Mouse (Mus musculus) hindbrain, embryonic 11.5 days (tissue): ENCODE data around the gene Gcc1. TPM values are rescaled to one million over a fixed set of nuclear protein-coding genes. Genes with fewer than 3 reads are reported as not detected.

Source experiments
- ATAC-seq: fragments of 200-750 bp; cut with Nextera tagmentation; 2 replicates; pipeline ENCODE4 v1.8.0; 2017; ENCODE audit warnings: mild to moderate bottlenecking, moderate TSS enrichment, moderate library complexity; ENCODE audit not compliant: low FRiP score
- DNase-seq: peaks from one replicate; pipeline ENCODE4 v3.0.0-alpha.2; 2015; ENCODE audit warnings: low spot score
- H3K27ac ChIP-seq: fragments of 300-500 bp; sonication (generic); 2 replicates; pipeline ENCODE4 v1.5.1; 2014; ENCODE audit warnings: mild to moderate bottlenecking, low read depth, low read length
- H3K27me3 ChIP-seq: fragments of 300-500 bp; sonication (generic); 2 replicates; pipeline ENCODE4 v1.6.1; 2014; ENCODE audit warnings: mild to moderate bottlenecking, low read length, moderate library complexity, mixed read lengths; ENCODE audit not compliant: control insufficient read depth, insufficient read depth
- H3K36me3 ChIP-seq: fragments of 300-500 bp; sonication (generic); 2 replicates; pipeline ENCODE4 v1.6.1; 2014; ENCODE audit warnings: mild to moderate bottlenecking, low read length, moderate library complexity, mixed read lengths; ENCODE audit not compliant: control insufficient read depth, insufficient read depth
- H3K4me1 ChIP-seq: fragments of 300-500 bp; sonication (generic); replicated peaks from 2 replicates; pipeline ENCODE4 v1.6.1; 2014; ENCODE audit warnings: low read length, mixed read lengths; ENCODE audit not compliant: control insufficient read depth, insufficient read depth
- H3K4me2 ChIP-seq: fragments of 300-500 bp; sonication (generic); replicated peaks from 2 replicates; pipeline ENCODE4 v1.6.1; 2014; ENCODE audit warnings: mild to moderate bottlenecking, low read depth, low read length
- H3K4me3 ChIP-seq: fragments of 300-500 bp; sonication (generic); 2 replicates; pipeline ENCODE4 v1.5.1; 2014; ENCODE audit warnings: low read depth, low read length
- H3K9ac ChIP-seq: fragments of 300-500 bp; sonication (generic); 2 replicates; pipeline ENCODE4 v1.6.1; 2014; ENCODE audit warnings: low read depth, low read length
- H3K9me3 ChIP-seq: fragments of 300-500 bp; sonication (generic); 2 replicates; pipeline ENCODE4 v1.6.1; 2016; ENCODE audit warnings: low read length; ENCODE audit not compliant: control insufficient read depth
- WGBS: fragments of 180-500 bp; shearing (Covaris S2); extraction: QIAGEN DNeasy Blood & Tissue Kit; methylation state at CpG from one replicate; pipeline ENCODE4 v1.1.7; 2014; 5-methylcytosine and 5-hydroxymethylcytosine counted together
- polyA plus RNA-seq: library from polyadenylated mRNA; unstranded; fragments of >200 nt; fragmentation: Nextera tagmentation; extraction: Ambion mirVana; gene quantifications from 2 replicates; pipeline ENCODE4 v1.2.1, GENCODE M21; 2014

The Gcc1 gene
- polyA plus RNA-seq, 1 experiment from 2014 or later: 6.3 TPM

- no peaks in the 10 kb centered on the region for H3K27me3 ChIP-seq
- no peak overlapping the region for H3K4me2 ChIP-seq
- peaks cover 7% of the 10 kb centered on the region; the same call in 1 of the 2 replicates for H3K36me3 ChIP-seq
- peaks cover 5% of the 10 kb centered on the region; the same call in 1 of the 2 replicates for H3K4me1 ChIP-seq
- H3K9me3 ChIP-seq: no peaks in the 10 kb centered on the region
- no peak overlapping the region for H3K27ac ChIP-seq
- H3K9ac ChIP-seq: no peak overlapping the region
- H3K4me3 ChIP-seq: no peak overlapping the region
- ATAC-seq: no peak
- no peak for DNase-seq
- 75% methylated on average over 4 of the region's 4 CpGs for WGBS
Measured at GRCm38 (mm10) chr6:28416981-28417380, 11.2 kb downstream of the Gcc1 start.

- no peak overlapping the region for H3K4me3 ChIP-seq
- H3K36me3 ChIP-seq: 0 out of 2 replicates have a peak, but pooled peaks cover 3% of the 10 kb centered on the region
- no peak overlapping the region for H3K9ac ChIP-seq
- no peaks in the 10 kb centered on the region for H3K27me3 ChIP-seq
- no peak overlapping the region for H3K4me2 ChIP-seq
- no peak overlapping the region for H3K27ac ChIP-seq
- H3K9me3 ChIP-seq: no peaks in the 10 kb centered on the region
- no peaks in the 10 kb centered on the region for H3K4me1 ChIP-seq
- 82% methylated on average over 2 of the region's 2 CpGs for WGBS
- DNase-seq (no peak), ATAC-seq (no peak)
Measured at GRCm38 (mm10) chr6:28411236-28411635, 17.0 kb downstream of the Gcc1 start.

GRCm38 (mm10) chr6:28410053-28410452, 18.1 kb downstream of the Gcc1 start:
- Histone ChIP-seq H3K4me3 (no peak overlapping the region), H3K4me2 (no peak overlapping the region), H3K27me3 (no peaks in the 10 kb centered on the region), H3K36me3 (no peaks in the 10 kb centered on the region), H3K4me1 (no peaks in the 10 kb centered on the region), H3K9ac (no peak overlapping the region), H3K9me3 (no peaks in the 10 kb centered on the region), H3K27ac (no peak overlapping the region)
- DNase-seq (no peak), ATAC-seq (no peak)
- 87% methylated on average over 9 of the region's 9 CpGs for WGBS

- Histone ChIP-seq H3K4me3 (no peak overlapping the region), H3K36me3 (no peaks in the 10 kb centered on the region), H3K9ac (no peak overlapping the region), H3K4me1 (no peaks in the 10 kb centered on the region), H3K27ac (no peak overlapping the region), H3K27me3 (peaks cover 3% of the 10 kb centered on the region; the same call in 1 of the 2 replicates), H3K9me3 (0 out of 2 replicates have a peak, but pooled peaks cover 3% of the 10 kb centered on the region), H3K4me2 (no peak overlapping the region)
- no peak for ATAC-seq
- WGBS: 89% methylated on average over 4 of the region's 4 CpGs
- DNase-seq: peak; percentile 19
Measured at GRCm38 (mm10) chr6:28399791-28400190, 28.4 kb downstream of the Gcc1 start.

GRCm38 (mm10) chr6:28398726-28399125, 29.5 kb downstream of the Gcc1 start:
- DNase-seq (no peak), ATAC-seq (no peak)
- no peak overlapping the region for H3K9ac ChIP-seq
- H3K4me2 ChIP-seq: no peak overlapping the region
- 84% methylated on average over 3 of the region's 3 CpGs for WGBS
- no peaks in the 10 kb centered on the region for H3K4me1 ChIP-seq
- H3K4me3 ChIP-seq: no peak overlapping the region
- no peak overlapping the region for H3K27ac ChIP-seq
- H3K27me3 ChIP-seq: peaks cover 3% of the 10 kb centered on the region; the same call in 1 of the 2 replicates
- H3K36me3 ChIP-seq: no peaks in the 10 kb centered on the region
- 0 out of 2 replicates have a peak, but pooled peaks cover 3% of the 10 kb centered on the region for H3K9me3 ChIP-seq

GRCm38 (mm10) chr6:28397681-28398203, 30.4 kb downstream of the Gcc1 start, which contains the start of gene Zfp800:
Gene Zfp800 (minus strand): TSS chr6:28398005.
- Histone ChIP-seq H3K9ac (peak within 1 kb of the TSS; percentile 68), H3K4me1 (no peaks in the 10 kb centered on the region), H3K4me3 (peak within 1 kb of the TSS; percentile 41), H3K9me3 (0 out of 2 replicates have a peak, but pooled peaks cover 3% of the 10 kb centered on the region), H3K4me2 (peak within 1 kb of the TSS; percentile 46), H3K36me3 (no peaks in the 10 kb centered on the region), H3K27ac (no peak within 1 kb of the TSS), H3K27me3 (peaks cover 3% of the 10 kb centered on the region; the same call in 1 of the 2 replicates)
- DNase-seq: peak; percentile 71
- peak; percentile 77 for ATAC-seq
- WGBS: under 1% methylated on average over 33 of the region's 33 CpGs

- peaks cover 3% of the 10 kb centered on the region; the same call in 1 of the 2 replicates for H3K27me3 ChIP-seq
- peak; percentile 59; the same call in 1 of the 2 replicates for ATAC-seq
- H3K9me3 ChIP-seq: 0 out of 2 replicates have a peak, but pooled peaks cover 3% of the 10 kb centered on the region
- peak overlapping the region; percentile 68 for H3K9ac ChIP-seq
- no peaks in the 10 kb centered on the region for H3K4me1 ChIP-seq
- peak overlapping the region; percentile 41 for H3K4me3 ChIP-seq
- peak overlapping the region; percentile 46 for H3K4me2 ChIP-seq
- H3K27ac ChIP-seq: no peak overlapping the region
- DNase-seq: peak; percentile 63
- 1% methylated on average over 19 of the region's 19 CpGs for WGBS
- no peaks in the 10 kb centered on the region for H3K36me3 ChIP-seq
Measured at GRCm38 (mm10) chr6:28396853-28397457, 31.2 kb downstream of the Gcc1 start.

- peaks cover 3% of the 10 kb centered on the region; the same call in 1 of the 2 replicates for H3K27me3 ChIP-seq
- H3K27ac ChIP-seq: no peak overlapping the region
- 0 out of 2 replicates have a peak, but pooled peaks cover 3% of the 10 kb centered on the region for H3K9me3 ChIP-seq
- H3K9ac ChIP-seq: no peak overlapping the region
- DNase-seq (peak; percentile 33), ATAC-seq (no peak)
- peak overlapping the region; percentile 41 for H3K4me3 ChIP-seq
- peak overlapping the region; percentile 46 for H3K4me2 ChIP-seq
- H3K36me3 ChIP-seq: no peaks in the 10 kb centered on the region
- H3K4me1 ChIP-seq: no peaks in the 10 kb centered on the region
- 24% methylated on average over 15 of the region's 15 CpGs for WGBS
Measured at GRCm38 (mm10) chr6:28396051-28396852, 31.9 kb downstream of the Gcc1 start.
